Comparison of ENCODE assay signal across 11 mouse cellular contexts in genomic region chr13:51866151-51866659, GRCm38 (mm10). TPM values are rescaled to one million over a fixed set of nuclear protein-coding genes. Genes with fewer than 3 reads are reported as not detected.
DNase-seq lines count a peak whose midpoint lies in the region; ATAC-seq lines count a peak whose summit lies in the region.
"Had no signal": no experiment of that assay in that cellular context is flagged by ENCODE, and none has a peak within 500 bp of the region (broad histone marks: within the 10 kb centered on the region; RNA-seq: fewer than 3 reads in every experiment).

No protein-coding gene starts in this region.

- no peak overlapping the region for H3K9ac ChIP-seq in forebrain, embryonic 12.5 days
- H3K9ac ChIP-seq: hindbrain, embryonic 12.5 days had no signal

- ATAC-seq in forebrain, embryonic 12.5 days (ENCODE audit: low FRiP score) = no peak
- ATAC-seq: Patski had no signal

- peak; percentile 70 for DNase-seq in adrenal gland, postnatal 14 days
- DNase-seq in adrenal gland, adult 8-10 months = no peak
- DNase-seq in urinary bladder, postnatal 14 days (ENCODE audit: low spot score) = peak; percentile 42
- DNase-seq in urinary bladder, postnatal 10 days (ENCODE audit: low spot score) = no peak
- peak; percentile 87 to 96 for DNase-seq in kidney, postnatal 25 days
- DNase-seq in layer of hippocampus, postnatal 25 days (ENCODE audit: extremely low spot score in 1 of 2, low spot score in 1 of 2) = no peak
- DNase-seq in right cerebral cortex, adult 2 months (ENCODE audit: low spot score in 2 of 2) = no peak

- no peaks in the 10 kb centered on the region for H3K36me3 ChIP-seq in forebrain, embryonic 12.5 days (replicated peaks)
- H3K36me3 ChIP-seq: hindbrain, embryonic 12.5 days had no signal

- no peak overlapping the region for H3K4me2 ChIP-seq in forebrain, embryonic 12.5 days
- H3K4me2 ChIP-seq: hindbrain, embryonic 12.5 days had no signal

- WGBS in forebrain, embryonic 12.5 days = 69% methylated on average over 11 of the region's 11 CpGs

- peaks cover 5% of the 10 kb centered on the region; the same call in 1 of the 2 replicates for H3K4me1 ChIP-seq in forebrain, embryonic 12.5 days

- H3K27ac ChIP-seq in forebrain, embryonic 12.5 days = no peak overlapping the region
- H3K27ac ChIP-seq: hindbrain, embryonic 12.5 days had no signal

- no peak overlapping the region for H3K4me3 ChIP-seq in forebrain, embryonic 12.5 days (replicated peaks)
- H3K4me3 ChIP-seq: hindbrain, embryonic 12.5 days; megakaryocyte, embryonic 14.5 days had no signal

- peaks cover 3% of the 10 kb centered on the region; the same call in 1 of the 2 replicates for H3K27me3 ChIP-seq in forebrain, embryonic 12.5 days
- H3K27me3 ChIP-seq: Patski had no signal

- no peaks in the 10 kb centered on the region for H3K9me3 ChIP-seq in forebrain, embryonic 12.5 days
- H3K9me3 ChIP-seq: hindbrain, embryonic 12.5 days had no signal

RNA-seq across cellular contexts. Expression of gene Gadd45g, which starts 19.7 kb away (rescaled TPM):
- total RNA-seq in adrenal gland, postnatal 14 days (2021) = 51.7 and 63.2 TPM in 2 replicates
- 10 to 100 TPM; 13.3 to 61.3 (median 18.6) TPM for total RNA-seq in adrenal gland, adult 8-10 months (2022)
- 10 to 100 TPM; 16.5 to 24.1 TPM for total RNA-seq in layer of hippocampus, postnatal 25 days (2021)
- polyA plus RNA-seq in forebrain, embryonic 12.5 days (2016; fragmentation: Nextera tagmentation; extraction: Ambion mirVana) = 211 and 218 TPM in 2 replicates

Comparison
In these comparisons a context has a peak if more than half of its experiments do, and no peak if none do; other contexts are left out.
1. DNase-seq: peak in adrenal gland, postnatal 14 days (single experiment), urinary bladder, postnatal 14 days (single experiment) and kidney, postnatal 25 days (2 of 2); none in adrenal gland, adult 8-10 months (single experiment), urinary bladder, postnatal 10 days (single experiment), layer of hippocampus, postnatal 25 days (0 of 2) and right cerebral cortex, adult 2 months (0 of 2).